Mouse (Mus musculus) embryonic facial prominence, embryonic 14.5 days (tissue): ENCODE data around the gene Zfp518a. TPM values are rescaled to one million over a fixed set of nuclear protein-coding genes. Genes with fewer than 3 reads are reported as not detected.
A peak's percentile ranks its signal among the peaks of the same experiment; 100 is the strongest.

Experiments
- ATAC-seq: fragments of 200-750 bp; cut with Nextera tagmentation; 2 replicates; pipeline ENCODE4 v1.8.0; 2017; ENCODE audit warnings: low read depth, moderate number of reproducible peaks, moderate TSS enrichment
- DNase-seq: peaks from one replicate; pipeline ENCODE4 v3.0.0-alpha.2; 2015; ENCODE audit warnings: low spot score
- H3K27ac ChIP-seq: fragments of 300-500 bp; sonication (generic); replicated peaks from 2 replicates; pipeline ENCODE4 v1.5.1; 2014; ENCODE audit warnings: low read depth, mild to moderate bottlenecking, low read length, moderate library complexity
- H3K27me3 ChIP-seq: fragments of 300-500 bp; sonication (generic); replicated peaks from 2 replicates; pipeline ENCODE4 v1.6.1; 2014; ENCODE audit warnings: low read length; ENCODE audit not compliant: control insufficient read depth, insufficient read depth
- H3K36me3 ChIP-seq: fragments of 300-500 bp; sonication (generic); 2 replicates; pipeline ENCODE4 v1.6.1; 2014; ENCODE audit warnings: low read length, mixed read lengths; ENCODE audit not compliant: control insufficient read depth, insufficient read depth
- H3K4me1 ChIP-seq: fragments of 300-500 bp; sonication (generic); 2 replicates; pipeline ENCODE4 v1.6.1; 2014; ENCODE audit warnings: antibody characterized with exemption, low read length; ENCODE audit not compliant: control insufficient read depth, insufficient read depth
- H3K4me2 ChIP-seq: fragments of 300-500 bp; sonication (generic); 2 replicates; pipeline ENCODE4 v1.6.1; 2014; ENCODE audit warnings: low read depth, mild to moderate bottlenecking, low read length, moderate library complexity, mixed read lengths
- H3K4me3 ChIP-seq: fragments of 300-500 bp; sonication (generic); 2 replicates; pipeline ENCODE4 v1.5.1; 2014; ENCODE audit warnings: low read depth, mild to moderate bottlenecking, low read length
- H3K9ac ChIP-seq: fragments of 300-500 bp; sonication (generic); 2 replicates; pipeline ENCODE4 v1.6.1; 2014; ENCODE audit warnings: low read depth, mild to moderate bottlenecking, low read length, moderate library complexity, mixed read lengths
- H3K9me3 ChIP-seq: fragments of 300-500 bp; sonication (generic); 2 replicates; pipeline ENCODE4 v1.6.1; 2016; ENCODE audit warnings: low read length; ENCODE audit not compliant: control insufficient read depth
- WGBS: fragments of 180-500 bp; shearing (Covaris S2); extraction: QIAGEN DNeasy Blood & Tissue Kit; methylation state at CpG from one replicate; pipeline ENCODE4 v1.1.7; 2014; 5-methylcytosine and 5-hydroxymethylcytosine counted together
- polyA plus RNA-seq: library from polyadenylated mRNA; unstranded; fragments of >200 nt; fragmentation: Nextera tagmentation; extraction: Ambion mirVana; gene quantifications from 2 replicates; pipeline ENCODE4 v1.2.1, GENCODE M21; 2014

Gene Zfp518a
- polyA plus RNA-seq: 11.2 and 15.8 TPM in 2 replicates

GRCm38 (mm10) chr19:40894519-40895392 is at the start of gene Zfp518a:
Gene Zfp518a, plus strand, starts transcription at chr19:40894705.
- Histone ChIP-seq H3K9ac (peak within 1 kb of the TSS; percentile 73), H3K4me1 (0 out of 2 replicates have a peak, but pooled peaks cover 4% of the 10 kb centered on the region), H3K27me3 (peaks cover 34% of the 10 kb centered on the region), H3K4me2 (peak within 1 kb of the TSS; percentile 64), H3K27ac (peak within 1 kb of the TSS; percentile 93), H3K9me3 (peaks cover 6% of the 10 kb centered on the region), H3K36me3 (0 out of 2 replicates have a peak, but pooled peaks cover 4% of the 10 kb centered on the region), H3K4me3 (peak within 1 kb of the TSS; percentile 82)
- DNase-seq (peak; percentile 97), ATAC-seq (peak; percentile 96)
- whole genome bisulfite sequencing: under 1% methylated on average over 33 of the region's 89 CpGs

- ATAC-seq: no peak
These were observed 49.8 kb upstream of the Zfp518a start for GRCm38 (mm10) chr19:40844731-40845130.

GRCm38 (mm10) chr19:40849391-40849790 is 45.1 kb upstream of the Zfp518a start:
- no peak overlapping the region for H3K9ac ChIP-seq
- no peaks in the 10 kb centered on the region for H3K27me3 ChIP-seq
- no peaks in the 10 kb centered on the region for H3K4me1 ChIP-seq
- DNase-seq: no peak
- WGBS: 87% methylated on average over 12 of the region's 12 CpGs
- no peaks in the 10 kb centered on the region for H3K9me3 ChIP-seq
- H3K4me3 ChIP-seq: no peak overlapping the region
- H3K36me3 ChIP-seq: peaks cover 56% of the 10 kb centered on the region
- H3K27ac ChIP-seq: no peak overlapping the region
- H3K4me2 ChIP-seq: no peak overlapping the region
- no peak for ATAC-seq

More at GRCm38 (mm10) chr19:40844731-40845130, 49.8 kb upstream of the Zfp518a start:
- WGBS: 91% methylated on average over 13 of the region's 13 CpGs
- Histone ChIP-seq H3K4me1 (no peaks in the 10 kb centered on the region), H3K9ac (no peak overlapping the region), H3K27ac (no peak overlapping the region), H3K27me3 (no peaks in the 10 kb centered on the region), H3K36me3 (peaks cover 87% of the 10 kb centered on the region), H3K4me3 (no peak overlapping the region), H3K4me2 (no peak overlapping the region), H3K9me3 (no peaks in the 10 kb centered on the region)
- DNase-seq: no peak

- WGBS: 69% methylated on average over 4 of the region's 4 CpGs
- H3K27me3 ChIP-seq: 0 out of 2 replicates have a peak, but pooled peaks cover 3% of the 10 kb centered on the region
- no peak overlapping the region for H3K4me2 ChIP-seq
- H3K9me3 ChIP-seq: no peaks in the 10 kb centered on the region
- peak; percentile 9 for DNase-seq
- H3K4me1 ChIP-seq: no peaks in the 10 kb centered on the region
- no peak for ATAC-seq
- H3K4me3 ChIP-seq: no peak overlapping the region
- H3K9ac ChIP-seq: no peak overlapping the region
- H3K36me3 ChIP-seq: no peaks in the 10 kb centered on the region
- no peak overlapping the region for H3K27ac ChIP-seq
These were observed 35.0 kb upstream of the Zfp518a start for GRCm38 (mm10) chr19:40859555-40859954.

GRCm38 (mm10) chr19:40868284-40868683 is 26.2 kb upstream of the Zfp518a start:
- Histone ChIP-seq H3K36me3 (no peaks in the 10 kb centered on the region), H3K9ac (no peak overlapping the region), H3K9me3 (no peaks in the 10 kb centered on the region), H3K27me3 (peaks cover 18% of the 10 kb centered on the region), H3K4me3 (no peak overlapping the region), H3K4me1 (no peaks in the 10 kb centered on the region), H3K4me2 (no peak overlapping the region; the same call in 1 of the 2 replicates), H3K27ac (no peak overlapping the region)
- 10% methylated on average over 5 of the region's 5 CpGs for WGBS
- ATAC-seq (no peak), DNase-seq (peak; percentile 22)

- DNase-seq (no peak), ATAC-seq (no peak)
- peaks cover 19% of the 10 kb centered on the region for H3K27me3 ChIP-seq
- no peak overlapping the region for H3K27ac ChIP-seq
- peaks cover 7% of the 10 kb centered on the region for H3K9me3 ChIP-seq
- no peak overlapping the region for H3K4me2 ChIP-seq
- H3K4me3 ChIP-seq: no peak overlapping the region
- H3K4me1 ChIP-seq: no peaks in the 10 kb centered on the region
- H3K36me3 ChIP-seq: no peaks in the 10 kb centered on the region
- no peak overlapping the region for H3K9ac ChIP-seq
- 82% methylated on average over 3 of the region's 3 CpGs for WGBS
These were observed 24.9 kb upstream of the Zfp518a start for GRCm38 (mm10) chr19:40869425-40870105.

GRCm38 (mm10) chr19:40872955-40873665 is 21.4 kb upstream of the Zfp518a start:
- 2% methylated on average over 37 of the region's 51 CpGs for WGBS
- H3K27ac ChIP-seq: peak overlapping the region; percentile 74
- peaks cover 7% of the 10 kb centered on the region for H3K9me3 ChIP-seq
- H3K4me2 ChIP-seq: peak overlapping the region; percentile 61
- ATAC-seq (peak; percentile 97), DNase-seq (peak; percentile 97)
- H3K36me3 ChIP-seq: no peaks in the 10 kb centered on the region
- peaks cover 40% of the 10 kb centered on the region for H3K27me3 ChIP-seq
- no peaks in the 10 kb centered on the region for H3K4me1 ChIP-seq
- H3K9ac ChIP-seq: peak overlapping the region; percentile 61
- H3K4me3 ChIP-seq: peak overlapping the region; percentile 46

GRCm38 (mm10) chr19:40881700-40882099 is 12.8 kb upstream of the Zfp518a start:
- H3K27ac ChIP-seq: no peak overlapping the region
- no peak for DNase-seq
- H3K9me3 ChIP-seq: no peaks in the 10 kb centered on the region
- no peaks in the 10 kb centered on the region for H3K36me3 ChIP-seq
- ATAC-seq: no peak
- H3K9ac ChIP-seq: no peak overlapping the region
- no peak overlapping the region for H3K4me3 ChIP-seq
- no peak overlapping the region for H3K4me2 ChIP-seq
- no peaks in the 10 kb centered on the region for H3K4me1 ChIP-seq
- peaks cover 78% of the 10 kb centered on the region for H3K27me3 ChIP-seq
- 82% methylated on average over 4 of the region's 4 CpGs for WGBS
